26 mouse cellular contexts compared by ENCODE assay signal in the genomic region with DNA sequence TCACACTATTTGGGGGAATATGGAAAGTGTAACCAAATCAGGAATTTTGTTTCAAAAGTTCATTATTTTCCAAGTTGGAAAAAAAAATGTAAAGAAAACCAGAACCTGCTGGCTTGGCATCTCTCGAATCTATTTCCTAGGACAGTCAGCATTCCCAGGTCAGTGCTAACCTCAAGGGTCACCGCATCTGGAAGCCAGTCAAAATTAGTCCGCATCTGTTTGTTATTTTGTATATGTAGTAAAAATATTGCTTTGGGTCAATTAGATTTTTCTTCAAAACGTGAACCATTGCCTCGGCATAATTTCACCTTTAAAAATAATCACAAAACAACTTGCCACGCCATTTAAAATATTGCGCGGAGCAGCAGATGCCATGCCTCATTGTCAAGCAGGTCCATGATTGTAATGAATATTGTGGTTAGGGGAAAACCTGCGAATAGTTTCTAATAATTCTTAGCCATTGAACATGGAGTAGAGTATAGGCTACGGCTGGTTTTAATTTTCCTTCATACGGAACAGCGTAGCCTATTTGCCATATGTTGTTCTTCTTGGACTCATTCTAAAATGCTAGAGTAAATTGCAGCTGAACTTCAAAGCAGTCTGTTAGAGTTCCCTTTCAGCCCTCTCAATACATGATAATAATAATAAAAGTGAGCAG.
"Had no signal": no experiment of that assay in that cellular context is flagged by ENCODE, and none has a peak within 500 bp of the region (broad histone marks: within the 10 kb centered on the region; RNA-seq: fewer than 3 reads in every experiment).

No protein-coding gene starts in this region.

- H3K4me3 ChIP-seq: kidney, embryonic 15.5 days; left cerebral cortex, adult 2 months; liver, embryonic 12.5 days; liver, embryonic 15.5 days; lung, embryonic 15.5 days; megakaryocyte, embryonic 14.5 days; midbrain, embryonic 10.5 days; midbrain, embryonic 13.5 days; myocyte; neural tube, embryonic 13.5 days; stomach, embryonic 15.5 days had no signal

- H3K9ac ChIP-seq: kidney, embryonic 15.5 days; liver, embryonic 12.5 days; liver, embryonic 15.5 days; lung, embryonic 15.5 days; midbrain, embryonic 13.5 days; neural tube, embryonic 13.5 days; stomach, embryonic 15.5 days had no signal

- H3K4me2 ChIP-seq: kidney, embryonic 15.5 days; liver, embryonic 12.5 days; liver, embryonic 15.5 days; lung, embryonic 15.5 days; midbrain, embryonic 13.5 days; neural tube, embryonic 13.5 days; stomach, embryonic 15.5 days had no signal

- H3K27ac ChIP-seq: kidney, embryonic 15.5 days; left cerebral cortex, adult 2 months; liver, embryonic 12.5 days; liver, embryonic 15.5 days; lung, embryonic 15.5 days; midbrain, embryonic 10.5 days; midbrain, embryonic 13.5 days; neural tube, embryonic 13.5 days; stomach, embryonic 15.5 days had no signal

- ATAC-seq: liver, embryonic 12.5 days; midbrain, embryonic 13.5 days; midbrain, embryonic 16.5 days had no signal

- H3K9me3 ChIP-seq: kidney, embryonic 15.5 days; liver, embryonic 12.5 days; liver, embryonic 15.5 days; lung, embryonic 15.5 days; midbrain, embryonic 10.5 days; midbrain, embryonic 13.5 days; neural tube, embryonic 13.5 days; stomach, embryonic 15.5 days had no signal

- H3K4me1 ChIP-seq: kidney, embryonic 15.5 days; liver, embryonic 12.5 days; liver, embryonic 15.5 days; lung, embryonic 15.5 days; megakaryocyte, embryonic 14.5 days; midbrain, embryonic 10.5 days; midbrain, embryonic 13.5 days; neural tube, embryonic 13.5 days; stomach, embryonic 15.5 days had no signal

- H3K36me3 ChIP-seq: kidney, embryonic 15.5 days; liver, embryonic 12.5 days; liver, embryonic 15.5 days; lung, embryonic 15.5 days; midbrain, embryonic 10.5 days; midbrain, embryonic 13.5 days; neural tube, embryonic 13.5 days; stomach, embryonic 15.5 days had no signal

- DNase-seq: kidney, adult 18-20 months; kidney, postnatal 10 days; kidney, postnatal 36 days; layer of hippocampus, postnatal 36 days; left cerebral cortex, postnatal 4 days; liver; lung, adult 18-20 months; lung, postnatal 10 days; lung, postnatal 36 days; retina, postnatal 1 day; right cerebral cortex, postnatal 25 days; spleen, adult 18-20 months; thymus, adult 18-20 months; thymus, postnatal 36 days had no signal

- H3K27me3 ChIP-seq: kidney, embryonic 15.5 days; liver, embryonic 12.5 days; liver, embryonic 15.5 days; lung, embryonic 15.5 days; megakaryocyte, embryonic 14.5 days; midbrain, embryonic 13.5 days; neural tube, embryonic 13.5 days; stomach, embryonic 15.5 days had no signal
